Mouse (Mus musculus) lung, adult 2 months (tissue): ENCODE measurements at regions not wholly inside any gene's neighbourhood (a gene's known extent, or its start where the extent isn't known, plus 50 kb on each side); places are given as distances from the start of the nearest gene placed in this dataset.

Experiments used
- CTCF ChIP-seq: fragments of 200-500 bp; IDR thresholded peaks from 2 replicates; pipeline ENCODE4 v1.5.1; 2011; ENCODE audit warnings: mild to moderate bottlenecking, low read length, control low read depth; ENCODE audit not compliant: insufficient read depth
- POLR2A ChIP-seq: fragments of 200-500 bp; IDR thresholded peaks from 2 replicates; pipeline ENCODE4 v1.6.1; 2011; ENCODE audit warnings: low read depth, mild to moderate bottlenecking, control low read depth, low read length, borderline replicate concordance; ENCODE audit errors: extremely low read depth

- TF ChIP-seq CTCF (no peak), POLR2A (no peak)
Measured at GRCm38 (mm10) chr13:102624461-102624860, 68.9 kb upstream of the Cd180 start.
